ENCODE assay signal across 10 mouse cellular contexts in genomic region chr1:150497690-150498089, GRCm38 (mm10). TPM values are rescaled to one million over a fixed set of nuclear protein-coding genes. Genes with fewer than 3 reads are reported as not detected.
DNase-seq lines count a peak whose midpoint lies in the region; ATAC-seq and TF ChIP-seq lines count a peak whose summit lies in the region.
"Had no signal": no experiment of that assay in that cellular context is flagged by ENCODE, and none has a peak within 500 bp of the region (broad histone marks: within the 10 kb centered on the region; RNA-seq: fewer than 3 reads in every experiment).

No protein-coding gene starts in this region.

- WGBS in kidney, postnatal 0 days, result 44% methylated on average over 2 of the region's 2 CpGs

- H3K4me3 ChIP-seq in kidney, postnatal 0 days (replicated peaks; ENCODE audit: low read depth, low read length), result no peak overlapping the region
- no peak overlapping the region for H3K4me3 ChIP-seq in E14TG2a.4 (replicated peaks; ENCODE audit: low read length)

- H3K27ac ChIP-seq in kidney, postnatal 0 days, result no peak overlapping the region

- no peaks in the 10 kb centered on the region for H3K27me3 ChIP-seq in kidney, postnatal 0 days (ENCODE audit: insufficient read depth, low read length)
- no peaks in the 10 kb centered on the region for H3K27me3 ChIP-seq in E14TG2a.4 (ENCODE audit: insufficient read depth, low read length)

- H3K36me3 ChIP-seq in kidney, postnatal 0 days (ENCODE audit: insufficient read depth, low read length), result no peaks in the 10 kb centered on the region
- no peaks in the 10 kb centered on the region for H3K36me3 ChIP-seq in E14TG2a.4 (ENCODE audit: insufficient read depth, low read length)

- no peak for ATAC-seq in kidney, postnatal 0 days (replicated peaks; ENCODE audit: low FRiP score, low read depth)
- no peak for ATAC-seq in inflammation-experienced regulatory T-cells, adult 6 months

- peak; percentile 67 for DNase-seq in kidney, postnatal 0 days (ENCODE audit: low spot score)
- DNase-seq in kidney, postnatal 4 days, result no peak
- peak; percentile 31 for DNase-seq in ZHBTc4 (ENCODE audit: low read depth, low spot score)
- DNase-seq in lung, postnatal 14 days, result peak; percentile 24
- DNase-seq in testis, postnatal 10 days (ENCODE audit: low spot score), result no peak
- DNase-seq: cerebellum, adult 8-10 months; midbrain, embryonic 14.5 days; right cerebral cortex, postnatal 25 days had no signal

- TF ChIP-seq CTCF in kidney, postnatal 0 days (IDR thresholded peaks at IDR 0.05; ENCODE audit: low read depth), result peak; percentile 64
- TF ChIP-seq CTCF in E14TG2a.4 (conservative IDR thresholded peaks at IDR 0.05; ENCODE audit: low read length), result peak; percentile 25; the same call in 1 of the 2 replicates

- H3K4me1 ChIP-seq in kidney, postnatal 0 days (replicated peaks; ENCODE audit: insufficient read depth, low read length), result no peaks in the 10 kb centered on the region
- H3K4me1 ChIP-seq in E14TG2a.4 (replicated peaks; ENCODE audit: low read depth, low read length), result peaks cover 23% of the 10 kb centered on the region

- no peak overlapping the region for H3K4me2 ChIP-seq in kidney, postnatal 0 days (ENCODE audit: low read length)

- no peaks in the 10 kb centered on the region for H3K9me3 ChIP-seq in kidney, postnatal 0 days (replicated peaks; ENCODE audit: low read length)
- peaks cover 17% of the 10 kb centered on the region for H3K9me3 ChIP-seq in E14TG2a.4 (ENCODE audit: low read length)

- no peak overlapping the region for H3K9ac ChIP-seq in kidney, postnatal 0 days (ENCODE audit: low read depth, low read length)

RNA-seq across cellular contexts. Expression of gene Prg4, which starts 31.7 kb away (rescaled TPM):
- 0.30 and 0.33 TPM in 2 replicates for polyA plus RNA-seq in kidney, postnatal 0 days (2015; fragmentation: Nextera tagmentation; extraction: Ambion mirVana)
- polyA plus RNA-seq in inflammation-experienced regulatory T-cells, adult 6 months (2017; shearing (Covaris generic)), result 10 to 100 TPM in 2 of 3 experiments, 1 to 10 TPM in 1; 2.7 to 21.0 (median 16.6) TPM

Comparison
In these comparisons a context has a peak if more than half of its experiments do, and no peak if none do; other contexts are left out.
1. DNase-seq: peak in kidney, postnatal 0 days (single experiment), ZHBTc4 (single experiment) and lung, postnatal 14 days (single experiment); none in kidney, postnatal 4 days (0 of 2) and testis, postnatal 10 days (single experiment).